Mouse (Mus musculus): ENCODE data around the gene Bloc1s1.

DNA sequence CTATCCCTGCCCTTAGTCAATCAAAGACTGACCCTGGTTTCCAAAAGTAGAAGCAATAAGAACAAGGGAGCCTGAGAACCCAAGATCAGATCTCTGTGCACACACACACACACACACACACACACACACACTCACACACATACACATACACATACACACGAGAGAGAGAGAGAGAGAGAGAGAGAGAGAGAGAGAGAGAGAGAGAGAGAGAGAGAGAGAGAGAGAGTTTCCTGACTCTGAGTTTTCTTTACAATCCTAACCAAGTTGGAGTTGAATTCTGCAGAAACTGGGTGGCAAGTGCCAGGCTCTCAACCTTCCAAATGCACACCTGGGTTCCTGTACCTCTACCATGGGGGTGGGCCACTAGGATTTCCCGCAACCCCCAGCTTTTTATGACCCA is 34.0 kb downstream of the Bloc1s1 start:
- TF ChIP-seq POLR2A (IDR thresholded peaks at IDR 0.05; ENCODE audit: borderline replicate concordance, low read depth, low read length) (no peak), CTCF (IDR thresholded peaks at IDR 0.05; ENCODE audit: low read depth, low read length) (no peak)
